Mouse (Mus musculus) kidney, postnatal 25 days (tissue): ENCODE data around the gene H2-K1.

Experiments used
- DNase-seq, 2 experiments: peaks; one replicate each; pipeline ENCODE4 v3.0.0; 2021; ENCODE audit warnings: mixed read lengths in 2 of 2

The H2-K1 gene

GRCm38 (mm10) chr17:33982136-33982535 is 18.0 kb downstream of the H2-K1 start:
- peak; percentile 64 to 82 for DNase-seq

GRCm38 (mm10) chr17:33981192-33981909 is 18.8 kb downstream of the H2-K1 start:
- DNase-seq = peak; percentile 94

DNA sequence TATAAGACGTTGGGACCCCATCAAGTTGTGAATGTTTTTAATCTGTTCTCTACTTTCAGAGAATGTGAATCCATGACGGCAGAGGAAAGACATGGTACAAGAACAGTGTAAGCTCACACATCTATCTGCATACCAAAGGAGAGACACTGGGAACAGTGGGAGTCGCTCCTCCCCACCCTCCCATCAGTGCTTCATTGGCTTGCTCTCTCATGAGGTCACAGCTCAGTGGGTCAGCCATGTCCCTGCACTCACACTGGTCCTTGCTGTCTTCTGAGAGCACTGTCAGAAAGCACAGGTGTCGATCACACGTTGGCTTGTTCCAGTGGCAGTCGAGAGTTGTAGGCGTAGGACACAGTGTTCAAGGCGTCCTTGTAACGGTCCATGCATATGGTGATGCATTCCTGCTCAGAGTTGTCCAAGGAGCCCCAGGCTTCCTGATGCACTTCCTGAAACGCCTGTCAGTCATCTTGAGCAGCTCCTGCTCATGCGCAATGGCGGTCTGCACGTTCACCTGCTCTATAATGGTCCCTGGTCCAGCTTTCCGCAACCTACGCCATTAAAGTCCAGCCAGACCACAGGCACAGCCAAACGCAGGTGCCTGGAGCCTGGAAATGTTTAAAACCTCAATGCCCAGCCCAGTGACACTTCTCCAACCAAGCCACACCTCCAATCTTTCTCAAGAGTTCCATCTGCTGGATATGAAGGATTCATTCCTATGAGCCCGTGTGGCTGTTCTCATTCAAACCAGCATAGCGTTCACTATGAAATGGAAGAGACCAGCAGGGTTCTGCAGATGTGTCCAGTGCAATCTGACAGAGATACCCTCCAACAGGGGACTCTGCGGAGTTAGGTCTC is 19.7 kb downstream of the H2-K1 start:
- DNase-seq = no peak

DNA sequence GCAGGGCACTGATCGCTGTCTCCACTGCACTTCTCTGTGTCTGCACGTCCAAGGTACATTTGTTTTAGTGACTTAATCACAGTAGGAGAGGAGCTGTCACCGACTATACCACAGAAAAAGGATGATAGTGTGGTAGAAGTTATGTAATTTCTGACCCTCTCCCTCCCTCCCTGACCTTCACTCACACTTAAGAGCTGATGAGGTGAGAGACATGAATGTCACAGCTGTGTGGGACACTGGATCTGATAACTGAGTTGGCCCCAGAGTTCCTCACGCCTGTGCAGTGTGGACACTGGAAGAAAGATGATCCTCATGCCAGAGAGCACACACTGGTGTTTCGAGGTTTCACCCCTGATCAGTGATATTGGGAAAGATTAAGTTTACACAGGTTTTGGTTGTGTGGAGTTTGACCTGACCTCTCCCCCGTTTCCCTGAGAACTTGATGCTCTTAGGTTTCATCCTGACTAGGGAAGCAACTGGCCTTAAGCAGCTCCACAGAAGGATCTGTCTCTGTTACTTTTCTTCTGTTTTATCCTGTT is 20.6 kb downstream of the H2-K1 start:
- no peak for DNase-seq

DNA sequence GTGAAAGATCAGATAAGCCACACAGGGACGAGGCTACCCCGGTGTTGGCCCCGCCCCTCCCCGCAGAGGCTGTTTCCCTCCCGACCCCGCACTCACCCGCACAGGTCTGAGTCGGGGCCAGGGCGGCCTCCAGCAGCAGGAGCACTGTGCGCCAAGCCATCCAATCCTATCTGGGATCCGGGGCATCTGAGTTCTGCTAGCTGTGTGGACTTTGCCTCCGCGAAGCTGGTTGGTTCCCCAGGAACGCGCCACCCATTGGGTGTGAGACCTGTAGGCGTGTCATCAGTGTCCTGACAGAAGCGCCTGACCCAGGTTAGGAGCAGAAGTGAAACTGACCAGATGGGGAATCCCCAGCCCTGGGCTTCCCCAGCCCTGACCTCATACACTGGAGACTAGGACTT is 21.5 kb downstream of the H2-K1 start:
- DNase-seq = peak; percentile 91 to 97

GRCm38 (mm10) chr17:33977861-33978557 is 22.1 kb downstream of the H2-K1 start:
- DNase-seq = peak in 1 of 2 experiments; percentile 36

- no peak for DNase-seq
These were observed 26.6 kb downstream of the H2-K1 start for GRCm38 (mm10) chr17:33973572-33973971.

GRCm38 (mm10) chr17:33972691-33973090 is 27.5 kb downstream of the H2-K1 start:
- peak in 1 of 2 experiments; percentile 41 for DNase-seq

GRCm38 (mm10) chr17:33969394-33969793 is 30.8 kb downstream of the H2-K1 start:
- DNase-seq = no peak

- DNase-seq = peak in 1 of 2 experiments; percentile 57
These were observed 31.2 kb downstream of the H2-K1 start for GRCm38 (mm10) chr17:33968927-33969326.

GRCm38 (mm10) chr17:33968489-33968888 is 31.7 kb downstream of the H2-K1 start:
- DNase-seq = peak; percentile 82 to 89

GRCm38 (mm10) chr17:33965846-33966550 is 34.1 kb downstream of the H2-K1 start:
- no peak for DNase-seq

DNA sequence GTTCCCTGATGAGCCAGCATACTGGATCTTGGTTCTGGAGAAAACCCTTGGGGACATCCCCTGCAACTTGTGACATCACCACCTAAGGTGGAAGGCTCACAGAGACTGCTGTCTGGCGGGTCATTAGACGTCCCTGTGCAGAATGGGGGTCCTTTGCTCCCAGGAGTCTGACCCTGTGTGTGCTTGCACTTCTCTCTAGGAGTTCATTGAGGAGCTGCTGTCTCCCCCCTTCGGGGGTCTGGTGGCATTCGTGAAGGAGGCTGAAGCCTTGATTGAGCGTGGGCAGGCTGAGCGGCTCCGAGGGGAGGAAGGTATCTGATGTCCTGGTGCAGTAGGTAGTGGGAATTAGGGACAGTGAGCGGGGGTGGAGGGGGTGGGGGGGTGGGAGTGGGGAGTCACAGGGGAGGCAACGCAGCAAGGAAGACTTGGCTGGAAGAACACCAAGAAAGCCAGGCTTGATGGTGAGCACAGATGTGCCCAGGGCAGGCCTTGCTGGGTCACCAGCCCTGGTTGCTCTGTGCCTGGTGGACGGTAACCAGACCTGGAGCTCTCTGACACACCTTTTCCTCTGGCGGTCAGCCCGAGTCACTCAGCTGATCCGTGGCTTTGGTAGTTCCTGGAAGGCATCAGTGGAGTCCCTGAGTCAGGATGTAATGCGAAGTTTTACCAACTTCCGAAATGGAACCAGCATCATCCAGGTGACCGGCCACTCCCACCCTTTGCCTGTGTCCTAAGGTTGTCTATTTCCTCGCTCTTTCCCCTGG is 34.9 kb downstream of the H2-K1 start:
- DNase-seq = no peak

GRCm38 (mm10) chr17:33962876-33963275 is 37.3 kb downstream of the H2-K1 start:
- no peak for DNase-seq

DNA sequence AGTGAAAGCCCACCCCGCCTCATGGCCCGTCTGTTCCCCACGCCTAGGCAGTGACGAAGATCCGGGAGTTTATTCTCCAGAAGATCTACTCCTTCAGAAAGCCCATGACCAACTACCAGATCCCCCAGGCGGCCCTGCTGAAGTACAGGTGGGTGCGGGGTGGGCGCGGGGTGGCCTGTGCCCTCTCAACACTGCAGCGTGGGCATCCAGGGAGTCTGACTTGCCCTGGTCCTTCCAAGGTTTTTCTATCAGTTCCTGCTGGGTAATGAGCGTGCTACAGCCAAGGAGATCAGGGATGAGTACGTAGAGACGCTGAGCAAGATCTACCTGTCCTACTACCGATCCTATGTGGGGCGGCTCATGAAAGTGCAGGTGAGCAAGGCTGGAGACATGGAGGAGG is 40.2 kb downstream of the H2-K1 start:
- peak in 1 of 2 experiments; percentile 30 for DNase-seq

DNA sequence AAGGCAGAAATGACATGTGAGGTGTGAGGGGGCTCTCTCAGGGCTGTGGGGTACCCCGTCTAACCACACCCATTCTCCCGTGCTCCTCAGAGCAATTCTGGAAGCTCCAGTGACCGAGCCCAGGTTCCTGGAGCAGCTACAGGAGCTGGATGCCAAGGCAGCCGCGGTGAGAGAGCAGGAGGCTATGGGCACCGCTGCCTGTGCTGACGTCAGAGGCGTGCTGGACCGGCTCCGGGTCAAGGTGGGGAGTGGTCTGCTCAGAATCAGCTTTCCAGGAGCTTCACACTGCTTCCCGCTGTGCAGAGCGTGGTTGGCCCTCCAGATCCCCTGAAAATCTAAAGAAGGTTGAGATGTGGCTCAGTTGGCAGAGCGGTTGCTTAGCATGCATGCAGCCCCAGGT is 41.0 kb downstream of the H2-K1 start:
- peak in 1 of 2 experiments; percentile 45 for DNase-seq

GRCm38 (mm10) chr17:33958451-33958850 is 41.7 kb downstream of the H2-K1 start:
- peak in 1 of 2 experiments; percentile 36 for DNase-seq

DNA sequence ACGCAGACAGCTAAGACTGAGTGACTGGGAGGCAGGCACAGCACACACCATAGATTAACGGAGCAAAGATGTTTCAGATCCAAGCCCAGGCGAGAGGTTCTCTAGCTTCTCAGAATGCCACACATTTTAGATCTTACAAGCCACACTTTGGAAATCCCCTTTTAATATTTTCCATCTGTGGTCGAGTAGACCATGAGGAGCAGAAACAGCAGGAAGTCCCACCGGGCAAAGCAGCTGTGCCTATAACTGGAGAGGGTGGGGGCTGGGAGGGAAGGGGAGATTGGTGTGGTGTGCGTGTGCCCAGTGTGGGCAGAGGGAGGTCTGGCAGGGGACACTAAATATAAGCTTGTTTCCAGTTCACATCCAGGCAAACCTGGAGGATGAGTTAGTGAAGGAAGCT is 42.7 kb downstream of the H2-K1 start:
- no peak for DNase-seq

DNA sequence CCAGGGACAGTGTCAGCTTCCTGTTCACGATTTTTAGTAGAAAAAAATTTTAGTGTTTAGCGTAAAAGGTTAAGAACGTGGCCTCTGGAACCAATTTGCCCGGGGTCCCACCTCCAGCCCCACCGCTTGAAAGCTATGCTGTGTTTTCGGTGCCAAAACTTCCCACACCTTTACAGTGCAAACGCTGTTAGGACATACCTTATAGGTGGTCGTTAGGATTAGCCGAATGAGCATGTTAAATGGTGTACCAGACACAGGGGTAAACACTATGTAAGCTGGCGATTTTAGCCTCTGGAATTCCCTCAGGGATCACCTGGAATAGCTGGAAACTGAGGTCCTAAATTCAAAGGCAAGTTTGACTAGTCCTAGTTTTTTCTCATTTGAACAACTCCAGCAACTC is 43.8 kb downstream of the H2-K1 start:
- DNase-seq = no peak

DNA sequence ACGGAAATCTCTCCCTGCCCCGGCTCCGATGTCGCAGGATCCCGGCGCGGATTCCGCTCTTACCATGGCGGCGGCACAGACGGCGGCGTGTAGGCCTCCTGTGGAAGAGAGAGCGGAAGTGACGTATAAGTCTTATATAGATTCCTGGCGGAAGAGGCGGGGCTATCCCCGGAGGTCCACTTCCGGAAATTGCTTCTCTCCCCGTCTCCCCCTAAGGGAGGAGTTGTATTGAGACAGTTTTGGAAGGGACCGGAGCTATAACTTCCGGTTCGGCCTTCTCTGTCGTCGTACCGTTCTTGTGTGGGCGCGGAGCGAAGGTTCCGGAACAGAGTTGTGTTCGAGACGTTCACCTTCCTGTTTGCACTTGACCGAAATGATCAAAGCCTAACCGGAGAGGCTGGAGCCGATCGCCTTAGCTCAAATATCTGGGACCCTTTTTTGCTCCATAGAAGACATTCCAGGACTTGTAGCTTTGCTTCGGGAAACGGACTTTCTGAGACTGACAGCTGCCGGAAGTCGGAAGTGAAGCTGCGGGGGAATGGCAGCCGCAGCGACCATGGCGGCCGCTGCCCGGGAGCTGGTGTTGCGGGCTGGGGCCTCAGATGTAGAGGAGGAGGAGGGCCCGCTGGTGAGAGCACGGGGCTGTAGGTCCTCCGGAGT is 44.5 kb downstream of the H2-K1 start, which contains the start of the genes Vps52 and Rps18:
Vps52 (plus strand) TSS at position 258 of the 660 bp plus-strand sequence.
Rps18 (minus strand) TSS at position 447 of the 660 bp plus-strand sequence.
- peak; percentile 96 for DNase-seq
